Mouse (Mus musculus) liver, embryonic 14.5 days (tissue): Measurements from ENCODE around the gene Vps13c.

Source experiments
- CTCF ChIP-seq: IDR thresholded peaks from 2 replicates; pipeline ENCODE4 v1.5.1; 2016; ENCODE audit warnings: antibody characterized with exemption, low read depth, control low read depth
- EP300 ChIP-seq: IDR thresholded peaks from 2 replicates; pipeline ENCODE4 v1.6.1; 2016; ENCODE audit warnings: antibody characterized with exemption, low read depth

GRCm38 (mm10) chr9:67816172-67816928, 23.8 kb upstream of the Vps13c start:
- TF ChIP-seq CTCF: no peak
- TF ChIP-seq EP300: no peak
